ENCODE assay signal across 14 mouse cellular contexts in genomic region chr11:120064668-120065040, GRCm38 (mm10). TPM values are rescaled to one million over a fixed set of nuclear protein-coding genes. Genes with fewer than 3 reads are reported as not detected.
A peak's percentile ranks its signal among the peaks of the same experiment; 100 is the strongest.
DNase-seq lines count a peak whose midpoint lies in the region; ATAC-seq and TF ChIP-seq lines count a peak whose summit lies in the region.
"Had no signal": no experiment of that assay in that cellular context is flagged by ENCODE, and none has a peak within 500 bp of the region (broad histone marks: within the 10 kb centered on the region; RNA-seq: fewer than 3 reads in every experiment).

No protein-coding gene starts in this region.

- no peak for TF ChIP-seq EP300 in liver, postnatal 0 days (IDR thresholded peaks at IDR 0.05; ENCODE audit: low read depth)

- WGBS in liver, embryonic 13.5 days (ENCODE audit: insufficient replicate concordance) = 75% methylated on average over 11 of the region's 11 CpGs
- WGBS in liver, embryonic 11.5 days = 86% methylated on average over 11 of the region's 11 CpGs
- WGBS in neural tube, embryonic 12.5 days = 92% methylated on average over 11 of the region's 11 CpGs
- 90% methylated on average over 11 of the region's 11 CpGs for WGBS in neural tube, embryonic 15.5 days
- WGBS in liver, postnatal 0 days (ENCODE audit: insufficient replicate concordance) = 86% methylated on average over 11 of the region's 11 CpGs

- H3K27ac ChIP-seq in liver, embryonic 13.5 days = peak overlapping the region; percentile 58; the same call in 1 of the 2 replicates
- H3K27ac ChIP-seq in liver, embryonic 11.5 days (ENCODE audit: low read depth, low read length) = no peak overlapping the region
- no peak overlapping the region for H3K27ac ChIP-seq in neural tube, embryonic 12.5 days
- H3K27ac ChIP-seq in neural tube, embryonic 15.5 days (replicated peaks) = no peak overlapping the region
- peak overlapping the region; percentile 64 for H3K27ac ChIP-seq in liver, postnatal 0 days (ENCODE audit: low read depth)
- H3K27ac ChIP-seq: embryonic facial prominence, embryonic 12.5 days; forebrain, embryonic 13.5 days; heart, embryonic 13.5 days; intestine, embryonic 15.5 days had no signal

- no peaks in the 10 kb centered on the region for H3K27me3 ChIP-seq in liver, embryonic 13.5 days
- H3K27me3 ChIP-seq in liver, embryonic 11.5 days (replicated peaks; ENCODE audit: control insufficient read depth, insufficient read depth, low read length) = no peaks in the 10 kb centered on the region
- H3K27me3 ChIP-seq in neural tube, embryonic 12.5 days (replicated peaks) = no peaks in the 10 kb centered on the region
- no peaks in the 10 kb centered on the region for H3K27me3 ChIP-seq in neural tube, embryonic 15.5 days (replicated peaks)
- no peaks in the 10 kb centered on the region for H3K27me3 ChIP-seq in liver, postnatal 0 days (ENCODE audit: insufficient read depth, low read length)
- H3K27me3 ChIP-seq: CH12.LX; embryonic facial prominence, embryonic 12.5 days; forebrain, embryonic 13.5 days; heart, embryonic 13.5 days; intestine, embryonic 15.5 days had no signal

- DNase-seq in heart, adult 11 months = peak; percentile 90
- no peak for DNase-seq in heart, postnatal 25 days (ENCODE audit: low spot score)
- DNase-seq in liver, embryonic 13.5 days = no peak
- DNase-seq in liver, embryonic 11.5 days (ENCODE audit: low spot score) = no peak
- no peak for DNase-seq in liver, postnatal 0 days
- DNase-seq in layer of hippocampus, adult 11-12 months (ENCODE audit: low spot score) = no peak

- TF ChIP-seq CTCF in liver, postnatal 0 days (IDR thresholded peaks at IDR 0.05; ENCODE audit: low read depth) = no peak

- H3K4me2 ChIP-seq in liver, embryonic 13.5 days = no peak overlapping the region
- H3K4me2 ChIP-seq in liver, embryonic 11.5 days = no peak overlapping the region
- no peak overlapping the region for H3K4me2 ChIP-seq in neural tube, embryonic 12.5 days (replicated peaks)
- no peak overlapping the region for H3K4me2 ChIP-seq in neural tube, embryonic 15.5 days
- no peak overlapping the region for H3K4me2 ChIP-seq in liver, postnatal 0 days (ENCODE audit: low read depth, low read length)
- H3K4me2 ChIP-seq: embryonic facial prominence, embryonic 12.5 days; forebrain, embryonic 13.5 days; intestine, embryonic 15.5 days had no signal

- no peak overlapping the region for H3K9ac ChIP-seq in liver, embryonic 13.5 days
- H3K9ac ChIP-seq in liver, embryonic 11.5 days (ENCODE audit: low read depth, low read length) = no peak overlapping the region
- peak overlapping the region; percentile 9; the same call in 1 of the 2 replicates for H3K9ac ChIP-seq in neural tube, embryonic 12.5 days
- no peak overlapping the region for H3K9ac ChIP-seq in neural tube, embryonic 15.5 days (replicated peaks)
- H3K9ac ChIP-seq in liver, postnatal 0 days (replicated peaks) = no peak overlapping the region
- H3K9ac ChIP-seq: embryonic facial prominence, embryonic 12.5 days; forebrain, embryonic 13.5 days; forebrain, postnatal 0 days; heart, embryonic 13.5 days; intestine, embryonic 15.5 days had no signal

- intact Hi-C loops in heart, postnatal 25 days (cut with DNase I) = loop anchor here (1.0 to 10.0 kb wide), 2 partner anchors 34 to 50 kb away; no protein-coding TSS in a partner anchor

- ATAC-seq in liver, embryonic 13.5 days (ENCODE audit: low read depth) = no peak
- ATAC-seq in liver, embryonic 11.5 days (replicated peaks; ENCODE audit: low FRiP score) = no peak
- no peak for ATAC-seq in neural tube, embryonic 12.5 days (ENCODE audit: low FRiP score, low read depth)
- no peak for ATAC-seq in neural tube, embryonic 15.5 days (ENCODE audit: low FRiP score)
- ATAC-seq in liver, postnatal 0 days = no peak
- ATAC-seq: forebrain, embryonic 13.5 days had no signal

- no peaks in the 10 kb centered on the region for H3K9me3 ChIP-seq in liver, embryonic 13.5 days (replicated peaks)
- no peaks in the 10 kb centered on the region for H3K9me3 ChIP-seq in liver, embryonic 11.5 days (ENCODE audit: control insufficient read depth, low read length)
- no peaks in the 10 kb centered on the region for H3K9me3 ChIP-seq in neural tube, embryonic 12.5 days
- H3K9me3 ChIP-seq in neural tube, embryonic 15.5 days (replicated peaks) = no peaks in the 10 kb centered on the region
- no peaks in the 10 kb centered on the region for H3K9me3 ChIP-seq in liver, postnatal 0 days (ENCODE audit: low read length)
- H3K9me3 ChIP-seq: embryonic facial prominence, embryonic 12.5 days; forebrain, embryonic 13.5 days; heart, embryonic 13.5 days; intestine, embryonic 15.5 days had no signal

- H3K4me3 ChIP-seq in liver, embryonic 13.5 days (replicated peaks) = no peak overlapping the region
- no peak overlapping the region for H3K4me3 ChIP-seq in liver, embryonic 11.5 days (ENCODE audit: low read depth, low read length)
- no peak overlapping the region for H3K4me3 ChIP-seq in neural tube, embryonic 12.5 days
- no peak overlapping the region for H3K4me3 ChIP-seq in neural tube, embryonic 15.5 days (replicated peaks)
- H3K4me3 ChIP-seq in liver, postnatal 0 days (ENCODE audit: low read depth, low read length) = no peak overlapping the region
- H3K4me3 ChIP-seq: embryonic facial prominence, embryonic 12.5 days; forebrain, embryonic 13.5 days; intestine, embryonic 15.5 days had no signal

- H3K36me3 ChIP-seq in liver, embryonic 13.5 days = 0 out of 2 replicates have a peak, but pooled peaks cover 2% of the 10 kb centered on the region
- peaks cover 8% of the 10 kb centered on the region for H3K36me3 ChIP-seq in liver, embryonic 11.5 days (ENCODE audit: control insufficient read depth, insufficient read depth, low read length)
- peaks cover 63% of the 10 kb centered on the region for H3K36me3 ChIP-seq in neural tube, embryonic 12.5 days
- H3K36me3 ChIP-seq in neural tube, embryonic 15.5 days = peaks cover 32% of the 10 kb centered on the region
- H3K36me3 ChIP-seq in liver, postnatal 0 days (replicated peaks; ENCODE audit: insufficient read depth, low read length) = peaks cover 4% of the 10 kb centered on the region; the same call in 1 of the 2 replicates

- H3K4me1 ChIP-seq in liver, embryonic 13.5 days (replicated peaks) = no peaks in the 10 kb centered on the region
- H3K4me1 ChIP-seq in liver, embryonic 11.5 days (replicated peaks; ENCODE audit: control insufficient read depth, insufficient read depth, low read length) = no peaks in the 10 kb centered on the region
- peaks cover 4% of the 10 kb centered on the region for H3K4me1 ChIP-seq in neural tube, embryonic 12.5 days
- peaks cover 5% of the 10 kb centered on the region for H3K4me1 ChIP-seq in neural tube, embryonic 15.5 days
- H3K4me1 ChIP-seq in liver, postnatal 0 days (ENCODE audit: insufficient read depth) = peaks cover 13% of the 10 kb centered on the region
- H3K4me1 ChIP-seq: forebrain, embryonic 13.5 days had no signal

RNA-seq across cellular contexts. Expression of gene Aatk, which starts 17.7 kb away (rescaled TPM):
- 1 to 10 TPM; 4.3 to 4.7 TPM for total RNA-seq in heart, postnatal 25 days (2021)
- 0.32 and 0.39 TPM in 2 replicates for polyA plus RNA-seq in liver, embryonic 13.5 days (2015; fragmentation: Nextera tagmentation; extraction: Ambion mirVana)
- 0.74 and 0.86 TPM in 2 replicates for polyA plus RNA-seq in liver, embryonic 11.5 days (2014; fragmentation: Nextera tagmentation; extraction: Ambion mirVana)
- polyA plus RNA-seq in neural tube, embryonic 12.5 days (2016; fragmentation: Nextera tagmentation; extraction: Ambion mirVana) = 14.6 and 17.6 TPM in 2 replicates
- 38.2 and 46.2 TPM in 2 replicates for polyA plus RNA-seq in neural tube, embryonic 15.5 days (2015; fragmentation: Nextera tagmentation; extraction: Ambion mirVana)
- polyA plus RNA-seq in liver, postnatal 0 days (2015; fragmentation: Nextera tagmentation; extraction: Ambion mirVana) = 0.72 and 0.89 TPM in 2 replicates

RNA-seq across cellular contexts. Expression of gene Cep131, which starts 22.0 kb away (rescaled TPM):
- 1 to 10 TPM; 9.3 to 9.7 TPM for total RNA-seq in heart, postnatal 25 days (2021)
- 4.8 and 5.1 TPM in 2 replicates for polyA plus RNA-seq in liver, embryonic 13.5 days (2015; fragmentation: Nextera tagmentation; extraction: Ambion mirVana)
- polyA plus RNA-seq in liver, embryonic 11.5 days (2014; fragmentation: Nextera tagmentation; extraction: Ambion mirVana) = 17.4 and 19.2 TPM in 2 replicates
- polyA plus RNA-seq in neural tube, embryonic 12.5 days (2016; fragmentation: Nextera tagmentation; extraction: Ambion mirVana) = 41.3 and 43.6 TPM in 2 replicates
- polyA plus RNA-seq in neural tube, embryonic 15.5 days (2015; fragmentation: Nextera tagmentation; extraction: Ambion mirVana) = 26.0 and 27.2 TPM in 2 replicates
- 3.1 and 3.9 TPM in 2 replicates for polyA plus RNA-seq in liver, postnatal 0 days (2015; fragmentation: Nextera tagmentation; extraction: Ambion mirVana)

RNA-seq across cellular contexts. Expression of gene Tepsin, which starts 33.9 kb away (rescaled TPM):
- 1 to 10 TPM; 7.4 to 8.2 TPM for total RNA-seq in heart, postnatal 25 days (2021)
- 5.2 and 6.9 TPM in 2 replicates for polyA plus RNA-seq in liver, embryonic 13.5 days (2015; fragmentation: Nextera tagmentation; extraction: Ambion mirVana)
- polyA plus RNA-seq in liver, embryonic 11.5 days (2014; fragmentation: Nextera tagmentation; extraction: Ambion mirVana) = 16.4 and 19.5 TPM in 2 replicates
- 24.1 and 24.5 TPM in 2 replicates for polyA plus RNA-seq in neural tube, embryonic 12.5 days (2016; fragmentation: Nextera tagmentation; extraction: Ambion mirVana)
- 22.3 and 23.9 TPM in 2 replicates for polyA plus RNA-seq in neural tube, embryonic 15.5 days (2015; fragmentation: Nextera tagmentation; extraction: Ambion mirVana)
- 3.8 and 4.2 TPM in 2 replicates for polyA plus RNA-seq in liver, postnatal 0 days (2015; fragmentation: Nextera tagmentation; extraction: Ambion mirVana)

RNA-seq across cellular contexts. Expression of gene Ndufaf8, which starts 34.1 kb away (rescaled TPM):
- total RNA-seq in heart, postnatal 25 days (2021) = 10 to 100 TPM; 67.1 to 69.7 TPM
- 46.5 and 52.1 TPM in 2 replicates for polyA plus RNA-seq in liver, embryonic 13.5 days (2015; fragmentation: Nextera tagmentation; extraction: Ambion mirVana)
- 87.5 and 102 TPM in 2 replicates for polyA plus RNA-seq in liver, embryonic 11.5 days (2014; fragmentation: Nextera tagmentation; extraction: Ambion mirVana)
- 48.9 and 56.4 TPM in 2 replicates for polyA plus RNA-seq in neural tube, embryonic 12.5 days (2016; fragmentation: Nextera tagmentation; extraction: Ambion mirVana)
- 49.4 and 64.3 TPM in 2 replicates for polyA plus RNA-seq in neural tube, embryonic 15.5 days (2015; fragmentation: Nextera tagmentation; extraction: Ambion mirVana)
- 63.4 and 65.4 TPM in 2 replicates for polyA plus RNA-seq in liver, postnatal 0 days (2015; fragmentation: Nextera tagmentation; extraction: Ambion mirVana)

Comparison
In these comparisons a context has a peak if more than half of its experiments do, and no peak if none do; other contexts are left out.
1. H3K27ac ChIP-seq: peak in liver, embryonic 13.5 days (single experiment) and liver, postnatal 0 days (single experiment); none in liver, embryonic 11.5 days (single experiment), neural tube, embryonic 12.5 days (single experiment) and neural tube, embryonic 15.5 days (single experiment).